Mouse (Mus musculus) gastrocnemius, adult 18-20 months (tissue): ENCODE results near the gene 1700030J22Rik. TPM values are rescaled to one million over a fixed set of nuclear protein-coding genes. Genes with fewer than 3 reads are reported as not detected.

Source experiments
- DNase-seq: peaks from one replicate; pipeline ENCODE4 v3.0.0; 2021; ENCODE audit warnings: low spot score
- long read RNA-seq, 2 experiments: library from polyadenylated mRNA; stranded (forward); transcript quantifications; one replicate each; pipeline ENCODE4 v2.0.0; 2021
- total RNA-seq, 2 experiments: library from RNA; stranded (reverse); gene quantifications; 2 replicates each; pipeline ENCODE4 v1.2.3; 2021

The 1700030J22Rik gene
- under 1 TPM in 1 of 2 experiments, not detected in 1; 0.11 TPM for total RNA-seq
- long read RNA-seq, experiment 1, partial matches to known transcripts = 0 of 1 reads
- long read RNA-seq, experiment 1, other reads (novel, unspliced or antisense) = 0 of 1 reads
- long read RNA-seq, experiment 2 = 0 reads

DNA sequence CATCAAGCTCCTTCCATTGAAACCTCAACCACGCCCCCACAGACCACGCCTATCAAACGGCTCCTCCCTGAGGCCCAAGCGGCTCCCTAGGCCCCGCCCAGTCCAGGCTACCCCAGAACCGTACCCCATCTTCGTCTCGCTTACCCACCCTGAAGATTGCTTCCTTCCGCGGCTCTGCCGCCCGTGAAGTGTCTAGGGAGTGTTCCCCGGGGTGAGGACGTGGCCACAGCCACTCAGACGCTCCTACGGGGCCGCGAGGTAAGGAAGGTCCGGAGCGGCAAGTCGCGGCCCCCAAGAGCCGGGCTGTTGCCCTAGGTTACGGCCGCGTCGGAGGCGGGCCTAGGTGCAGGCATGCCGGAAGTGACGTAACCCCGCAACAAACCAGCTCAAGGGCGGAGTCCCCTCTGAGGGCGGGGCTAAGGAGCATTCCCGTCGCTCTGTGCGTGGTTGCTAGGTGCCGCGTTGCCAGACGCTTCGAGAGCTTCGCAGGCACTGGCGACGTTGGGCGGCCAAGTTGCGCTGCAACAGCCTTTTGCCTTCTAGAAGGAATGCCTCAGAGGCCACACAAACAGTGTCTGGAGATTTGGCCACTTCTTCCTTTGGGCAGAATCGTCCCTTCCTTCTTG lies at the start of gene 1700030J22Rik:
Gene 1700030J22Rik (minus strand): TSS at position 329 of the 626 bp plus-strand sequence.
- peak; percentile 99 for DNase-seq

DNA sequence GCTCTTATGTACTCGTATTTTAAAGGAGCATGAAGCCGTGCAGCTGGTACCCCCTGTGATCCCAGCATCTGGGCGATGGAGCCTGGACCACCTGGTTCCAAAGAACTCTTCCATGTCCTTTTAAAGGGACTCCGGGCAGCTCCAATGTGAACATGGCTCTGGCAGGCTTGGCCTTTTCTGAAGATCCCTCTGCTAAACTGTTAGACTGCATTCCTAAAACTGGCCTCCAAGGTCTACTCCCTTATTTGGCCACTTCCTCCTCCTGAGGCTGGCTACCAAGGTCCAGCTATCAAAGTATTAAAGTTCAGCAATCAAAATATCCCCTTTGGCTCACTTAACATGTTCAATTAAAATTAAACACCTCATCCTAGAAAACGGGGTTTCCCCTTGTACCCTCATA lies 48.8 kb upstream of the 1700030J22Rik start:
- DNase-seq = no peak

DNA sequence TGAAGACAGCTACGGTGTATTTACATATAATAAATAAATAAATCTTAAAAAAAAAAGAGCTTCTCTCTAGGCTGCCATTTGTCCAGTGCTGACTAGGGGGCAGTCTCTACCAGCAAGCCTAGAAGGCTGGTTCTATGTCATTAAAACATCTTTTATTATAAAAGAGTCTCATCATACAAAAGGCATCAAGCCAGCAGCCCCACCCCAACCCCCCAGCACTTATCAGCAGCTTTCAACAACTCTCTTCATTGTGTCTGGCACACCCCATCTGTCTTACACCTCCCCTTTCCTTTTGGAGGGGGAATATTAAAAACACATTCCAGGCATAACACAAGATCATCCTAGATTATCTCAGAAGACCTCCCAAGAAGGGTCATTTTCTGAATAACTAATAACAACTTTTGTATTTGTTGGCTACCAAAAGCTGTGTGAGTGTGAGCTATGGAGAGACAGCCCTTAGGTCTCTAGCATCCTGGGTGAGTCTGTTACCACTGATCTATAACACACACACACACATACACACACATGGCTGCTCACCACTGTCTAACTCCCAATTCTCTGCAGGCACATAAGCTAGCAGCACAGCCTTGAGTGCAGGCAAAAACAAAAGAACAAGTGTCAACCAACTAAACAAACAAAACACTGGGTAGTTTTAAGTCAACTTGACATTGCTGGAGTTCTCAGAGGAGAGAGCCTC lies 43.7 kb upstream of the 1700030J22Rik start:
- DNase-seq = no peak

DNA sequence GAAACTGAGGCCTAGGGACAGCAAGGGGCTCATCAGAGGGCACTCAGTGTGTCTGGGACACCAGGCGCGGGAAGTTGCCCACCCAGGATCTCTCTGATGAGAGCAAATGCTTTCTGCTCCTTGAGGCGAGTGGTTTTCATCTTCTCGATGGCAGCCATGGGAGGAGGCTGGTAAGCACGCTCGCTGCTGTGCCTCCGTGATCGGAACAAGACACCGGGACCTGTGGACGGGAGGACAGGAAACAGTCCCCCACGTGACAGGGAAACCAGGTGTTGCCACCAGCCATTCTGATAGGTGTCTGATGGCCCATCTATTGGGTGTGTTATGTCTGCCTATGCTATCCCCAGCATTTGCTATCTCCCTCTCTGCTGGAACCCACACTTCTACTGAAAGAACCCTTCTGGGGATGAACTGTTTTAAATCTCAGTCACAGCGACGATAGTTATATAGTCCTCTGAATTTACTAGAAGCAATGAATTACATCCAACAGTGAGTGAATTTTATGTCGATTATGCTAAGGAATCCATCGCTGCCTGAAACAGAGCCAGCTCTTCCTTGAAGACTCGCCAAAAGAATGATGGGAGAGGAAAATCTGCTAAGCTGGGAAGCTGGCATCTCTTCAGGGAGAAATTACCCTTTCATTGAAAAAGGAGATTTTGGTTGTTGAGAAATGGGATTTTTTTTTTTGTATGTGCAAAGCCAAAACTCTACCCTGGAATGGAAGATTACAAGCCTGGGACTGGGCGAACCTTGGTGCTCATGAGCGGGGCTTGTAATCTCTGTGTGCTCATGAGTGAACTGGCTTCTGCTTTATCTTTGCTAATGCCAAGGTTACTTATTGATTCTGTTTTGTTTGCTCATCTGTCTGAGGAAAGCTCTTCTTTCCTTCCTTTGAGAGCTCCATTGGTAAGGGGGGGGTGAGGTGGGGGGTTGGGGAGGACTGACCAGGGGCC lies 40.8 kb upstream of the 1700030J22Rik start:
- no peak for DNase-seq

DNA sequence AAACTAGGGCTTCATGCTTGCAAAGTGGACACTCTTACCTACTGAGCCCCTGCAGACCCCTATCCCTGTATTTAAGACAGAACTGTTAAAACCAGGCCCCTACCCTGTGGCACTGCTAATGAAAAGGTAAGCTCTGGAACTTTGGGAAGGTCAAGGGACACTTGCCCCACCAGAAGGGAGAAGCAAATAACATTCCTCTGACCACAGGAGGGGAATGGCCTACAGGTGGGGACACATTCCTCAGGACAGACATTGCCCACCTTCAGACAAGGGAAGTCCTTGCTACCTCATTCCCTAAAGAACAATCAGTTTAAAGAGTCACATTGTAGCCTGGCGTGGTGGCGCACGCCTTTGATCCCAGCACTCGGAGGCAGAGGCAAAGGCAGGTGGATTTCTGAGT lies 39.1 kb upstream of the 1700030J22Rik start:
- DNase-seq = no peak

DNA sequence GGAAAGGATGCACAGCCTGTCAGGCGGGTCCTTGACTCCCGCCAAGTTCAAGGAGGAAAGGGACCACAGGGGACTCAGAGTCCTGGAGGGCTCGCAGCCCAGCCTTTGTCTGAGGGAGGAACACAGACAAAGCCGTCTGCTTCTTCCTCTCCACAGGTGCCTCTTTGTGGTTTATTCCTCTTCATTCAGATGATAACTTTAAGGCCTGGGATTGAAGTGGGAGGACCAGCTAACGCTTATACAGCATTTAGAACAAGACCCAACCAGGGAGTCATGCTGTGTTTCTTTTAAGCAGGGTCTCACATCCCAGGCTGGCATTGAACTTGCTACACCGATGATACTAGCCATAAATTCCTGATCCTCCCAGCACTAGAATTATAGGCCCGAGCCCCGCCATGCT lies 38.2 kb upstream of the 1700030J22Rik start:
- DNase-seq = no peak

DNA sequence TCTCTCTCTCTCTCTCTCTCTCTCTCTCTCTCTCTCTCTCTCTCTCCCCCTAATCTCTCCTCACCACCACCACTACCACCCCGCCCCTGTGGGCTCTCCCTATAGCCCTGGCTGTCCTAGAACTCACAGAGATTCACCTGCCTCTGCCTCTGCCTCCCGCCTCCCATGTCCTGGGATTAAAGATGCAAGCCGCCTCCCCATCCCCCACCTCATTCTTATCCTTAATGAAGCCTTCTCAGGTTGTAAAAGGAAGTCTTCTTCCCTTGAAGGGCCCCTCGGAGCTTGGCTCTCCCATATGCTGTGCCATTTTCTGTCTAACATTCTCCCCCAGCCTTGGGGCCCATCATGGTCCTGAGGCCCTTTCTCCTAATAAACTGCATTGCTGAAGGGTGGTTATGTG lies 36.9 kb upstream of the 1700030J22Rik start:
- DNase-seq = no peak

DNA sequence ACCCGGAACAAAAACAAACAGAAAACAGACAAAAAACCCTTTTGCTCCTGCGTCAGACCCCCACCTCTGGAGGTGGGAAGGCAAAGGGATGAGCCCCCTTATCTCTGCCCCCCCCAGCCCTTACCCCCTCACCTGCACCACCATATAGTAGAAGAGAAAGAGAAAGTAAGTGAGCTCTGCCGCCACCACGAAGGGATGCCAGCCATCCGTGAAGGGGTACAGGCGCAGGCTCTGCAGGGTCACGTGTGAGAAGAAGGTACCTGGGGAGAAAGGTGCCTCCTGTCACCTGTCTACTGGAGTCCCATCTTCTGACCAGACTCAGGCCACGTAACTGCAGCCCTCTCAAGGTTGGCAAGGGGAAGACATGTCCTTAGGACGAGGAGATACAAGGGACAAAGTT lies 32.6 kb upstream of the 1700030J22Rik start:
- no peak for DNase-seq

DNA sequence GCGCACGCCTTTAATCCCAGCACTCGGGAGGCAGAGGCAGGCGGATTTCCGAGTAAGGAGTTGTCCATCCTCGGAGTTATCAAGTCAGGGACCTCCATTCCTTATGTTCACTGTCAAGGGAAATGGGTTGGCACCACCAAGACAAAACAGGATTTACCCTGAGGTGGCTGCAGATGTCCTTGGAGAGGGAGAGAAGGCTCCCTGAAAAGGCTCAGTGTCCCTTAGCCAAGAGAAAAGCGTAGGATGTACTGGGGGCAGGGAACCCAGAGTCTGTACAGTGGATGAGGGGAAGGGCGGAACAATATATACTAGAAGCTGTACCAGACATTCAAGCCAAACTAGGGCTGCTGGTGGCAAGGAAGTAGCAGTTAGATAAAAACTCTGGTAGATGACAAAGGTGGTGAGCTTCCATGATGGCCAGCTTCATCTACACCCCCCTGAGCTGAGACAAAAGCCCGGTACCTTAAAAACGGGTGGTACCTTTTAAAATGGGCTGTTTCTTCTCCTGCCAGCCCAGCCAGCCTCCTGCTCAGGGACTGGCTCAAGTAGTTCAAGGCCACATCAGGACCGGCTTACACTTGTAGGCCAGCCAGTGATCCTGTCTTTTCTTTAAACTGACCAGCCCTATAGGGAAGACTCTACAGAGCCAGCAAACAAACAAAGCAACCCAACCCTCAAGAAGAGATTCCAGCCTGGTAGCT lies 15.4 kb upstream of the 1700030J22Rik start:
- no peak for DNase-seq

DNA sequence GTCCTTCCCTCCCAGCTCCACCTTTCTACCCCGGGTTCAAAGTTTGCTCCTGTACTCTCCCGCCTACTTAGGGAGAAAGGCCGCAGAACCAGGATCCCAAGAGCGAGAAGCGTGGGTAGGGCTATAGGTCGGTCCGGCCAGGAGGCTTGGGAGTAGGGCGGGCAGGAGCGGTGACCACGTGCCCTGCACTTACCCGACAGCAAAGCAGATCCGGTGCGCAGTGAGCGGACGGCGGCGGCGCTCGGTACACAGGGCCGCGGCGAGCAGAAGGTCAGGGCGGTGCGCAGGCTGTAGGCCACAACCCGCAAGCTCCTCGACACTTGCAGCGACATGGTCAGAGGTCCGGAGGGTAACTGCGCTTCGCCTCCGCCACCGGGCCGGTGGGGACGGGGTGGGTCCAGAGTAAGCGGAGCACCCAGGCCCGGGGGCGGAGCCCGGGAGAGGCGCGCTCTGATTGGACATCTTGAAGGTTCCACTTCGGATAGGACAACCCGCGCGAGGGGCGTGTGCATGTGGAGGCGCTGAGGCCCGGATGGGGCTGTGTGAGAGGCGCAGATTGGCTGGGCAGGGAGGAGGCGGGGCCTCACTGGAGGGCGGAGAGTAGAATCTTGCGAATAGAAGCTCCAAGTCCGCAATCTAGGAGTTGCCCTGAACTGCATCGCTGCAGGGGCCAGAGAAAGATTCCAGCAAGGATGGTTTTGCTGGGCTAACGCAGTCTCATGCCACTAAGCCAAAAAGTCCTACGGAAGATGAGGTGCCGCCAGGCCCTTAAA lies 14.5 kb upstream of the 1700030J22Rik start, which contains the start of gene Gcsh:
Gene Gcsh (minus strand): TSS at position 443 of the 773 bp plus-strand sequence.
- peak; percentile 99 for DNase-seq

DNA sequence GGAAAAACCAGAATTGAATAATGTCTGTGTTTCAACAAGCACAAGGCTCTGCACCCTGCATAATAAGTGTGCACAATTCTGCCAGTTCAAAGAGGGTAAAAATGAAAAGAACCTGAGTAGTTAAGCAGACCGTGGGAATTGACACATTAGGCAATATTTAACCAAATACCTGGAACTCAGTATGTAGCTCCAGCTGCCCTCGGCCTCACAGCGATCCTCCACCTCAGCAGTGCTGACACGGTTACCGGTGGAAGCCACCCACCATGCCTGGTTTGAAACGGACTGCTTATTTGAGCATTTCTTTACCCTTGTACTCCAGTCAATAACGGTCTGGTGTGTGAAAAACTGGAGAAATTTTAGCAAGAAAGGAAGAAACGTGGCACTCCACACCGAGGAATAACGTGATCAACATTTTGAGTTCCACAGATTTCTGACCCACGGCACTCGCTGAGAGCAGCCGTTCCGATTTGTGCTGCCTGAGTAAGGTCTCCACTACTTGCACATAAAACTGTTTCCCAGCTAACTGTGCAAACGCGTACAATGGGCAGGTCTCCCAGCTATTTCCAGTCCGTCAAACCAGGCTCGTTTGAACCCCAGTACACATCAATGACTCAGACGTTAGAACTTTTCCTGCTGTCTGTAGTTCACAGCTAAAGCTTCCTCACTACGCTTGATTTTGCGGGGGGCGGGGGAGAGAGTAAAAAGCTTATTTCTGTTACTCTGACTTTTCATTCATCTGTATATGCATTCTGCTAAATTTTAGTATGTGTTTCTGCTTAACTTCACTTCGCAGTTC lies 13.6 kb upstream of the 1700030J22Rik start:
- no peak for DNase-seq

DNA sequence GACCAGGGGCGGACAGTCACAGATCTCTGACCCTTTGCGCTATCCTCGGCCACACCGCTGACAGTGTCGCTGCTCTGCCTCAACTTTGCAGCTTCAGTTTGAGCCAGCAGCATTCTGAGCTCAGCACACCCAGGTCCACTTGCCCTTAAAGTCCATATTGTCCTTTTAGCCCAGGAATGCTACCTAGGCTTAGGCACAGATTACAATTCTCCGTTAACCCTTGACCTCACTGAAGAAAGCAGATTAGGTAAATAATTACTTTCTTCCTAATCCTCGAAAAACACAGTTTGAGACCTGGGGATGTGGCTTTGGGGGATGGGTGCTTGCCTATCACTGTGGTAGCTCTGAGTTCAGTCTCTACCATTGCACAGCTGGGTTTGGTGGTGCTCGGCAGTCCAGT lies 12.5 kb upstream of the 1700030J22Rik start:
- DNase-seq = no peak

DNA sequence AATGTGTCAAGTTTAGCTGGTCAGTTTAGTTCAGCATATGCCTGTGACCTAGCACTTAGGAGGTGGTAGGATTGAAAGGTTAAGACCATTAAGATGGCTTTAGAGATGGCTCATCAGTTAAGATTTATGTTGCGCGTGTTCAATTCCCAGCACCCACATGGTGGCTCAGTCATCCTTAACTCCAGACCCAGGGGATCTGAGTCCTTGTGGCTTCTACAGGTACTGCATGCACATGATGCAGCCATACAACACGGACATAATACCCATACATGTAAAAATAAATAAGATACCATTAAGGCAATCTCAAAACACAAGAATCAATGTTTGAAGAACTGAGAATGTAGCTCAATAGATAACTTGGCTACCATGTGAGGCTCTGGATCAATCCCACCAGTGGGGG lies 11.1 kb upstream of the 1700030J22Rik start:
- DNase-seq = no peak

DNA sequence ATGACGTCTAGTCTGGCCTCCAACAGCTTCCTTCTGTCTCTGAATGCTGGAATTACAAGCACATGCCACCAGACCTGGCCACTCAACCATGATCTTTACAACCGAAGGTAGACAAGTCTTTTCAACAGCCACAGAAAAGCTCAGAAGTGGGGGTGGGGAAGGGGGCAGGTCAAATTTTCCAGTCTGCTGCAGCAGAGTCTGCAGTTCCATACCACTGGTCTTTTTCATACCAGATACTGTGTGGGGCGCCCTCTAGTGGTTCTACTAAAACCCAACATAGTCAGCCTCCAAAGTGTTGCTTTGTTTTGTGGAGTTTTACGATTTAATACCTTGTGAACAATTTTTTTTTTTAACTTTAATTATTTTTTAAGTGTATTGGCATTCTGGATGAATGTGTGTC lies 1.4 kb upstream of the 1700030J22Rik start:
- DNase-seq = peak; percentile 48

DNA sequence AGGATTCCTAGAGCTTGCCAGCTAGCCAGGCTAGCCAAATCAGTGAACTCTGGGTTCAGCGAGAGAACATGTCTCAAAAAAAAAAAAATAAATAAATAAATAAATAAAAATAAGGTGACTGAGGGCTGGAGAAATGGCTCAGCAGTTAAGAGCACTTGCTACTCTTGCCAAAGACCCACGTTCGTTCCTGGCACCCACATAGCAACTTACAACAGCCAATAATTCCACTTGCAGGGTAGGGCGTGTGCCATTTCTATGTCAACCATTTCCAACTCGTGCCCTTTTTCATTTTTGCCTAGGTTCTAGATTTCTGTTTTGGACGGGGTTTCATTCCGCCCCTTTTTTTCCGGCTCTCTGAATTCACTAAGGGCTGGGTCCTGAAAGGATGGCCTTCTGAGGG lies 707 bp downstream of the 1700030J22Rik start:
- DNase-seq = no peak

DNA sequence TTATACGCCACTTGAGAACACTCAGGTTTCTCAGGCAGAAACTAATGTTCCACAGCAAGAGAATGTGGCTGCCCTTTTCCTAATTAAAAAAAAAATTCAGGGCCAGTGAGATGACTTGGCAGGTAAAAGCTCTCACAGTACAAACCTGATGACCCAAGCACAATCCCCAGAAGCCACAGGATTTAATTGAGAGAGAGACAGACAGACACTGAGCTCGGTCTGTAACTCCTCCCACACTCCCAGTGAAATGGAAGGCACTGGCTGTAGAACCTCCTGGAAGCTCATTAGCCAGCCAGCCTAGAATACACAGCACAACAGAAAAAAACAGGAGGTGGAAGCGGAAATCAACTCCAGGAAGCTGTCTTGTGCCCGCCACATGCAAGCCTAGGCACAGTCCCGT lies 3.2 kb downstream of the 1700030J22Rik start:
- DNase-seq = no peak

DNA sequence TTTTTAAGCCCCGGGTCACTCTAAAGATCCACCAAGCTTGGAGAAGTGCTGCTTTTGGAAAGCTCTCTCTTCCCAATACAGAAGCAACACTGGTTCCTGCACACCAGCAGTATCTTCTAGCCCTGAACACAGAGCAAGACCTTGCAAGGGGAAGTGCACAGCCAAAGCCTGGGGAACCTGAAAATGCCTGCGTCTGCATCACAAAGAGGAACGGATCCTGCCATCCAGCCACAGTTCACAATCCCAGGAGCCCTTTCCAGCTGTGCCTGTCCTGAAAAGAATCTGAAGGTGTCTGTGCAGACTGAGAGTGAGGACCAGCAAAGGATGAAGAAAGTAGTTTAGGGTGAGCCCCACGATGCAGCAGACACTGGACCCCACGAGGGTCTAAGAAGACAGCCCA lies 3.7 kb downstream of the 1700030J22Rik start:
- no peak for DNase-seq

DNA sequence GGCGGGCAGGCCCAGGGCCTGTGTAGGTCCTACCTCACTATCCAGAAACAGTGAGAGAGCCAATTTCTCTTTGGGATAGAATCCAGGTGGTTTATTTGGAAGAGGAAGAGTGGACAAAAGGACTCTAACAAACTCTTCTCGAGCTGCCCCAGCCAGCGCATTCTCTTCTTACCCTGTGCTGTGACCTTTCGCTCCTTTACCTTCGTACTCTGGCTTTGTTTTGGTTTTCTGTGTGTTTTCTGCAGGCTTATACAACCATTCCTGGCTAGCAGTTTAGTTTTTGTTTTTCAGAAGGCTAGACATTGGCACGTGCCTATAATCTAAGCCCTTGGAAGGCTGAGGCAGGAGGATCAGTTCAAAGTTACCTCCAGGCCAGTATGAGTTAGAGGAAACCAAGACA lies 9.2 kb downstream of the 1700030J22Rik start:
- no peak for DNase-seq

DNA sequence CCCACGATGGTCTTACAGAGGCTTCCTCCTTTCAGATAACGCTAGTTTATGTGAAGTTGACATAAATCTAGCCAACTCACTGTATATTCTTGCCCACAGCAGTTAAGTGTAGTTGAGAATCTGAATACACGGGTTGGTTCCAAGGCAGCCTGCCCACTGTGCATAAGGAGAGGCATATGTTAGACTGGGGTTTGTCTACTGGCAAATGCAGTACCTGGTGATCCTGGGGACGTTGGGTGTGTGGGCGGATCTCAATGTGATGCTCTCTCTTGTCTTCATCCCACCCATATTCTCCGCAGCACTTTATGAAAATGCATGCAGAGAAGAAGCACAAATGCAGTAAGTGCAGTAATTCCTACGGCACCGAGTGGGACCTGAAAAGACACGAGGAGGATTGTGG lies 24.3 kb downstream of the 1700030J22Rik start:
- no peak for DNase-seq

DNA sequence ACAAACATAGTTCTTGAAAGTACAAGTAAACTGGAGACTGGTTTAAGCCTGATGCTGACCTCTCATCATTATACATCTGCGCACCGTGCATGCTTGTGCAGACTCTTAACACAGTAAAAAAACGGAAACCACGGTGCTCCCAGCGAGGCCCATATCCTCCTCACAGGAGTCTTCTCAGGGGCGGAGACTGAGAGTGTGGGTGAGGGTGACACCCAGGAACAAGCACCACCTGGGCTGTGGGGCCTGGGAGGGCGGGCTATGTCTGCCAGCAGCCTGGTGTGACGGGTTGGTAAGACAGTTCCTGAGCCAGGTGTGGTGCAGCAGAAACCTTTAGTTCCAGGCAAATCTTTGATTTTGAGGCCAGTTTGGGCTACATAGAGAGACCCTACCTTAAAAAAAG lies 26.3 kb downstream of the 1700030J22Rik start:
- no peak for DNase-seq
